Mouse (Mus musculus) cerebellum, adult 2 months (tissue): ENCODE results near the gene Hormad2.

Source experiments
- CTCF ChIP-seq: fragments of 200-500 bp; IDR thresholded peaks from 2 replicates; pipeline ENCODE4 v1.5.1; 2011; ENCODE audit warnings: low read depth, mild to moderate bottlenecking, control low read depth, low read length, moderate library complexity, borderline replicate concordance; ENCODE audit not compliant: insufficient read depth
- POLR2A ChIP-seq: fragments of 200-500 bp; IDR thresholded peaks from 2 replicates; pipeline ENCODE4 v1.6.1; 2011; ENCODE audit warnings: low read length, control low read depth, borderline replicate concordance; ENCODE audit not compliant: insufficient read depth

DNA sequence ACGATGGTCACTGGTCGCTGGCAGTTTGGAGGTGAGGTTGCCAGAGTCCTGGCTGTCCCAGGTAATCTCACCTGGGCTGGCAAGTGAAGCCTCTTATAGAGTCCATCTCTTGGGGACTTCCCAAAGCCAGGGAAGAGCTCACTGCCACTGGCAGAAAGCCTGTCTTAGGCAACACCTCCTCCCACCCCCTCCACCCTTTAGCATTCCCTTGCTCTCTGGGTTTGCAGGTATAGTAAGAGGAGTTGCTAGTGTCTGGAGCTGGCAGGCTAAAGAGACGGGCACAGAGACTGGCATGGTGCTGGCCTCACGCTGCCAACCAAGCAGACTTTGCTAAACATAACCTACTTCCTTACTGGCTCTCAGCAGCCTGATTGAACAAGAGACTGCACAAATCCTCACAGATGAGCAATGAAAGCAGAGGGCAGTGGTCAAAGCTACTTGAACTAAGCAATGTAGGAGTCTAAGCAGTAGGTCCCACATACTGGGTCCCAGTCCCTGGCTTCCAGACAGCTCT lies 35.3 kb upstream of the Hormad2 start:
- no peak for TF ChIP-seq CTCF
- TF ChIP-seq POLR2A: no peak
